Mouse (Mus musculus): Measurements from ENCODE around the gene Tmem132c.

Gene Tmem132c

DNA sequence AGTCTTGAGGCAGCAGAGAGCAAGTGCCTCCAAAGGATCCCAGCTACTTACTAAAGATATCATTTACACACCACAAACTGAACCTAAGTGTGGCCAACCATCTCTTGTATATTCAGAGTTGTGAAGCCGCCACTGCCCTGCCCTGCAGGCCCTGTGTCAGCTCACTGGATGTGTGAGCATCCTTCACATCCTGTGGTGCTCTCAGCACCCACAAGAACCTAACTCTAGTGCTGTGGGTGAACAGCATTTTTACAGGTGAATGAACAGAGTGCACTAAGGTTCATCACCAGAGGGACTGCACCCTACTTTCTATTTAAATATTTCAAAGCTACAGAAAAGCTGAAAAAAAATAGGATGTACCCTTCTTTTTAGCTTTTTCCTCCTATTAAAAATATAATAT, 370.3 kb downstream of the Tmem132c start:
- peak in 1 of 2 experiments; percentile 38 for DNase-seq

- DNase-seq, result no peak
Measured at GRCm38 (mm10) chr5:127612397-127612796, 370.8 kb downstream of the Tmem132c start.
